Mouse (Mus musculus) liver, embryonic 12.5 days (tissue): ENCODE results near the gene Tcf3. TPM values are rescaled to one million over a fixed set of nuclear protein-coding genes. Genes with fewer than 3 reads are reported as not detected.

Experiments
- ATAC-seq: fragments of 200-750 bp; cut with Nextera tagmentation; 2 replicates; pipeline ENCODE4 v1.8.0; 2017; ENCODE audit warnings: moderate number of reproducible peaks, mild to moderate bottlenecking, moderate library complexity
- H3K27ac ChIP-seq: fragments of 300-500 bp; sonication (generic); 2 replicates; pipeline ENCODE4 v1.5.1; 2016; ENCODE audit warnings: mild to moderate bottlenecking
- H3K27me3 ChIP-seq: fragments of 300-500 bp; sonication (generic); replicated peaks from 2 replicates; pipeline ENCODE4 v1.6.1; 2016; ENCODE audit warnings: mild to moderate bottlenecking, moderate library complexity
- H3K36me3 ChIP-seq: fragments of 300-500 bp; sonication (generic); 2 replicates; pipeline ENCODE4 v1.6.1; 2016; ENCODE audit warnings: mild to moderate bottlenecking, moderate library complexity
- H3K4me1 ChIP-seq: fragments of 300-500 bp; sonication (generic); 2 replicates; pipeline ENCODE4 v1.6.1; 2016
- H3K4me2 ChIP-seq: fragments of 300-500 bp; sonication (generic); 2 replicates; pipeline ENCODE4 v1.6.1; 2016; ENCODE audit warnings: mild to moderate bottlenecking, moderate library complexity
- H3K4me3 ChIP-seq: fragments of 300-500 bp; sonication (generic); 2 replicates; pipeline ENCODE4 v1.5.1; 2016; ENCODE audit warnings: mild to moderate bottlenecking, moderate library complexity
- H3K9ac ChIP-seq: fragments of 300-500 bp; sonication (generic); 2 replicates; pipeline ENCODE4 v1.6.1; 2016; ENCODE audit warnings: mild to moderate bottlenecking, moderate library complexity
- H3K9me3 ChIP-seq: fragments of 300-500 bp; sonication (generic); replicated peaks from 2 replicates; pipeline ENCODE4 v1.6.1; 2016; ENCODE audit warnings: mild to moderate bottlenecking, moderate library complexity
- WGBS: fragments of 180-500 bp; shearing (Covaris S2); methylation state at CpG from one replicate; pipeline ENCODE4 v1.1.7; 2016; ENCODE audit not compliant: insufficient replicate concordance; 5-methylcytosine and 5-hydroxymethylcytosine counted together
- polyA plus RNA-seq: library from polyadenylated mRNA; unstranded; fragments of >200 nt; fragmentation: Nextera tagmentation; extraction: Ambion mirVana; gene quantifications from 2 replicates; pipeline ENCODE4 v1.2.1, GENCODE M21; 2016

Tcf3 gene
- polyA plus RNA-seq, 1 experiment from 2014 or later = 110 TPM

GRCm38 (mm10) chr10:80376160-80376559 lies 57.3 kb downstream of the Tcf3 start:
- no peak overlapping the region for H3K4me2 ChIP-seq
- no peak overlapping the region for H3K9ac ChIP-seq
- H3K4me3 ChIP-seq = no peak overlapping the region
- peaks cover 7% of the 10 kb centered on the region; the same call in 1 of the 2 replicates for H3K4me1 ChIP-seq
- H3K27ac ChIP-seq = no peak overlapping the region
- H3K27me3 ChIP-seq = peaks cover 22% of the 10 kb centered on the region
- H3K9me3 ChIP-seq = 0 out of 2 replicates have a peak, but pooled peaks cover 3% of the 10 kb centered on the region
- WGBS = 3% methylated on average over 7 of the region's 7 CpGs
- ATAC-seq = 0 out of 2 replicates have a peak, but pooled peaks have one; percentile 43
- peaks cover 12% of the 10 kb centered on the region for H3K36me3 ChIP-seq

GRCm38 (mm10) chr10:80374063-80374462 lies 59.4 kb downstream of the Tcf3 start:
- peaks cover 38% of the 10 kb centered on the region for H3K27me3 ChIP-seq
- no peak overlapping the region for H3K4me2 ChIP-seq
- peak; percentile 41; the same call in 1 of the 2 replicates for ATAC-seq
- no peak overlapping the region for H3K9ac ChIP-seq
- no peak overlapping the region for H3K27ac ChIP-seq
- H3K4me3 ChIP-seq = no peak overlapping the region
- H3K4me1 ChIP-seq = peaks cover 7% of the 10 kb centered on the region; the same call in 1 of the 2 replicates
- 0 out of 2 replicates have a peak, but pooled peaks cover 3% of the 10 kb centered on the region for H3K9me3 ChIP-seq
- no peaks in the 10 kb centered on the region for H3K36me3 ChIP-seq
- WGBS = 17% methylated on average over 6 of the region's 6 CpGs

- no peak for ATAC-seq
- H3K27me3 ChIP-seq = peaks cover 49% of the 10 kb centered on the region
- WGBS = 75% methylated on average over 6 of the region's 6 CpGs
- H3K9me3 ChIP-seq = 0 out of 2 replicates have a peak, but pooled peaks cover 8% of the 10 kb centered on the region
- no peaks in the 10 kb centered on the region for H3K36me3 ChIP-seq
- H3K9ac ChIP-seq = no peak overlapping the region
- H3K4me2 ChIP-seq = no peak overlapping the region
- no peak overlapping the region for H3K27ac ChIP-seq
- peaks cover 7% of the 10 kb centered on the region; the same call in 1 of the 2 replicates for H3K4me1 ChIP-seq
- no peak overlapping the region for H3K4me3 ChIP-seq
These were observed 60.7 kb downstream of the Tcf3 start for GRCm38 (mm10) chr10:80372706-80373105.

GRCm38 (mm10) chr10:80371983-80372382 lies 61.5 kb downstream of the Tcf3 start:
- Histone ChIP-seq H3K27ac (no peak overlapping the region), H3K4me2 (peak overlapping the region; percentile 33; the same call in 1 of the 2 replicates), H3K9me3 (0 out of 2 replicates have a peak, but pooled peaks cover 5% of the 10 kb centered on the region), H3K4me3 (no peak overlapping the region), H3K4me1 (peaks cover 7% of the 10 kb centered on the region; the same call in 1 of the 2 replicates), H3K9ac (no peak overlapping the region), H3K27me3 (peaks cover 57% of the 10 kb centered on the region), H3K36me3 (no peaks in the 10 kb centered on the region)
- 48% methylated on average over 9 of the region's 9 CpGs for WGBS
- no peak for ATAC-seq

GRCm38 (mm10) chr10:80371411-80371966 lies 62.0 kb downstream of the Tcf3 start:
- peaks cover 7% of the 10 kb centered on the region; the same call in 1 of the 2 replicates for H3K4me1 ChIP-seq
- peak overlapping the region; percentile 33 for H3K4me2 ChIP-seq
- ATAC-seq = no peak
- WGBS = 7% methylated on average over 12 of the region's 12 CpGs
- H3K9ac ChIP-seq = no peak overlapping the region; the same call in 1 of the 2 replicates
- peaks cover 62% of the 10 kb centered on the region for H3K27me3 ChIP-seq
- H3K4me3 ChIP-seq = no peak overlapping the region
- H3K36me3 ChIP-seq = no peaks in the 10 kb centered on the region
- no peak overlapping the region for H3K27ac ChIP-seq
- H3K9me3 ChIP-seq = 0 out of 2 replicates have a peak, but pooled peaks cover 5% of the 10 kb centered on the region

GRCm38 (mm10) chr10:80369995-80370747 lies 63.3 kb downstream of the Tcf3 start:
- peaks cover 73% of the 10 kb centered on the region for H3K27me3 ChIP-seq
- no peak overlapping the region for H3K9ac ChIP-seq
- 0 out of 2 replicates have a peak, but pooled peaks cover 5% of the 10 kb centered on the region for H3K9me3 ChIP-seq
- no peak overlapping the region for H3K4me3 ChIP-seq
- no peak overlapping the region for H3K27ac ChIP-seq
- ATAC-seq = no peak
- H3K36me3 ChIP-seq = no peaks in the 10 kb centered on the region
- peaks cover 7% of the 10 kb centered on the region; the same call in 1 of the 2 replicates for H3K4me1 ChIP-seq
- 64% methylated on average over 21 of the region's 21 CpGs for WGBS
- H3K4me2 ChIP-seq = no peak overlapping the region

GRCm38 (mm10) chr10:80368392-80368791 lies 65.1 kb downstream of the Tcf3 start:
- 79% methylated on average over 6 of the region's 6 CpGs for WGBS

GRCm38 (mm10) chr10:80367954-80368353 lies 65.5 kb downstream of the Tcf3 start:
- Histone ChIP-seq H3K4me3 (no peak overlapping the region), H3K36me3 (no peaks in the 10 kb centered on the region), H3K27me3 (peaks cover 85% of the 10 kb centered on the region), H3K4me1 (peaks cover 7% of the 10 kb centered on the region; the same call in 1 of the 2 replicates), H3K27ac (no peak overlapping the region), H3K4me2 (no peak overlapping the region), H3K9ac (no peak overlapping the region), H3K9me3 (0 out of 2 replicates have a peak, but pooled peaks cover 5% of the 10 kb centered on the region)
- WGBS = 55% methylated on average over 5 of the region's 5 CpGs
- ATAC-seq = no peak

More at GRCm38 (mm10) chr10:80368392-80368791, 65.1 kb downstream of the Tcf3 start:
- ATAC-seq = no peak
- Histone ChIP-seq H3K9me3 (0 out of 2 replicates have a peak, but pooled peaks cover 5% of the 10 kb centered on the region), H3K27ac (no peak overlapping the region), H3K4me3 (no peak overlapping the region), H3K36me3 (no peaks in the 10 kb centered on the region), H3K9ac (no peak overlapping the region), H3K4me2 (no peak overlapping the region), H3K27me3 (peaks cover 85% of the 10 kb centered on the region), H3K4me1 (peaks cover 7% of the 10 kb centered on the region; the same call in 1 of the 2 replicates)

- Histone ChIP-seq H3K4me3 (no peak overlapping the region), H3K9me3 (0 out of 2 replicates have a peak, but pooled peaks cover 5% of the 10 kb centered on the region), H3K4me1 (no peaks in the 10 kb centered on the region), H3K27ac (no peak overlapping the region), H3K4me2 (no peak overlapping the region), H3K36me3 (no peaks in the 10 kb centered on the region), H3K9ac (no peak overlapping the region), H3K27me3 (peaks cover 91% of the 10 kb centered on the region)
- WGBS = 48% methylated on average over 6 of the region's 6 CpGs
- ATAC-seq = no peak
These were observed 67.7 kb downstream of the Tcf3 start for GRCm38 (mm10) chr10:80365736-80366135.

GRCm38 (mm10) chr10:80363734-80364133 lies 69.7 kb downstream of the Tcf3 start:
- Histone ChIP-seq H3K36me3 (no peaks in the 10 kb centered on the region), H3K4me2 (no peak overlapping the region), H3K27ac (no peak overlapping the region), H3K4me1 (no peaks in the 10 kb centered on the region), H3K4me3 (no peak overlapping the region), H3K9me3 (0 out of 2 replicates have a peak, but pooled peaks cover 5% of the 10 kb centered on the region), H3K27me3 (peaks cover 98% of the 10 kb centered on the region), H3K9ac (no peak overlapping the region)
- WGBS = 41% methylated on average over 6 of the region's 6 CpGs
- ATAC-seq = no peak
